Comparison of ENCODE assay signal across 8 mouse cellular contexts in the genomic region with DNA sequence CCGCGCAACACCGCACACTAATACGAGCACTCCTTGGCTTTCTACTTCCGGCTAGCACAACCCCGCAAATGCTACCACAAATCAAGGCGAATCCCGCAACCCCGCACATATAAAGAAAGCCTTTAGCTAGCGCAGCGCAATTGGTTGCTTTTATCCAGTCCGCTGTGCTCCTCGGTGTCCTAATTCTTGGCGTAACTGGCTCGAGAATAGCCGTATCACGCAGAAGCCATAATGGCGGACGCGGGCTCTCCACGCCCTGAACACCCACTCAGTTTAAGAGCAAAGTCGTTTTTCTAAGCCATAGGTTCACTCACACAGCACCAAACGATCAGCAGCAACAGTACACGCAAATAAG.
A peak's percentile ranks its signal among the peaks of the same experiment; 100 is the strongest.
DNase-seq lines count a peak whose midpoint lies in the region; ATAC-seq and TF ChIP-seq lines count a peak whose summit lies in the region.

No protein-coding gene starts in this region.

- no peak for ATAC-seq in heart, embryonic 13.5 days (ENCODE audit: extremely low read depth, insufficient number of reproducible peaks, low FRiP score, low TSS enrichment)
- ATAC-seq in embryonic facial prominence, embryonic 13.5 days (ENCODE audit: insufficient number of reproducible peaks, insufficient read depth, low FRiP score, low TSS enrichment, low read depth) = no peak
- ATAC-seq in hindbrain, postnatal 0 days = no peak
- peak; percentile 23; the same call in 1 of the 2 replicates for ATAC-seq in midbrain, embryonic 12.5 days (ENCODE audit: low FRiP score, low read depth)
- ATAC-seq in CD4-positive, CD25-positive, alpha-beta regulatory T cell, adult 4 months = no peak

- WGBS in heart, embryonic 13.5 days = 73% methylated on average over 24 of the region's 24 CpGs
- 60% methylated on average over 24 of the region's 24 CpGs for WGBS in embryonic facial prominence, embryonic 13.5 days
- WGBS in hindbrain, postnatal 0 days = 64% methylated on average over 24 of the region's 24 CpGs
- 72% methylated on average over 24 of the region's 24 CpGs for WGBS in midbrain, embryonic 12.5 days
- WGBS in cerebellum, adult 2 months = 94% methylated on average over 24 of the region's 24 CpGs

- peak overlapping the region; percentile 77 for H3K9ac ChIP-seq in heart, embryonic 13.5 days
- peak overlapping the region; percentile 65 for H3K9ac ChIP-seq in embryonic facial prominence, embryonic 13.5 days
- peak overlapping the region; percentile 54 for H3K9ac ChIP-seq in hindbrain, postnatal 0 days (replicated peaks; ENCODE audit: low read length)
- peak overlapping the region; percentile 44 for H3K9ac ChIP-seq in midbrain, embryonic 12.5 days (replicated peaks)

- H3K4me1 ChIP-seq in heart, embryonic 13.5 days = no peaks in the 10 kb centered on the region
- H3K4me1 ChIP-seq in embryonic facial prominence, embryonic 13.5 days = no peaks in the 10 kb centered on the region
- H3K4me1 ChIP-seq in hindbrain, postnatal 0 days (ENCODE audit: insufficient read depth, low read length) = no peaks in the 10 kb centered on the region
- no peaks in the 10 kb centered on the region for H3K4me1 ChIP-seq in midbrain, embryonic 12.5 days
- H3K4me1 ChIP-seq in cerebellum, adult 2 months (ENCODE audit: control insufficient read depth, insufficient read depth, low read length) = no peaks in the 10 kb centered on the region

- H3K4me2 ChIP-seq in heart, embryonic 13.5 days = peak overlapping the region; percentile 58
- H3K4me2 ChIP-seq in embryonic facial prominence, embryonic 13.5 days = no peak overlapping the region
- H3K4me2 ChIP-seq in hindbrain, postnatal 0 days (ENCODE audit: low read depth, low read length) = peak overlapping the region; percentile 50
- H3K4me2 ChIP-seq in midbrain, embryonic 12.5 days (replicated peaks) = 0 out of 2 replicates have a peak overlapping the region, but pooled peaks have one; percentile 40

- H3K36me3 ChIP-seq in heart, embryonic 13.5 days = no peaks in the 10 kb centered on the region
- H3K36me3 ChIP-seq in embryonic facial prominence, embryonic 13.5 days = no peaks in the 10 kb centered on the region
- H3K36me3 ChIP-seq in hindbrain, postnatal 0 days (ENCODE audit: insufficient read depth, low read length) = no peaks in the 10 kb centered on the region
- no peaks in the 10 kb centered on the region for H3K36me3 ChIP-seq in midbrain, embryonic 12.5 days

- peak overlapping the region; percentile 81 for H3K27ac ChIP-seq in heart, embryonic 13.5 days (replicated peaks)
- H3K27ac ChIP-seq in embryonic facial prominence, embryonic 13.5 days = peak overlapping the region; percentile 79
- H3K27ac ChIP-seq in hindbrain, postnatal 0 days = peak overlapping the region; percentile 74
- peak overlapping the region; percentile 76 for H3K27ac ChIP-seq in midbrain, embryonic 12.5 days (replicated peaks)
- H3K27ac ChIP-seq in cerebellum, adult 2 months (ENCODE audit: insufficient read depth, low read length) = no peak overlapping the region

- DNase-seq in heart, adult 8-10 months (ENCODE audit: low spot score) = no peak
- no peak for DNase-seq in hindbrain, postnatal 0 days (ENCODE audit: low spot score)
- DNase-seq in cerebellum, adult 2 months = no peak
- no peak for DNase-seq in thymus, postnatal 25 days

- no peaks in the 10 kb centered on the region for H3K9me3 ChIP-seq in heart, embryonic 13.5 days
- 0 out of 2 replicates have a peak, but pooled peaks cover 3% of the 10 kb centered on the region for H3K9me3 ChIP-seq in embryonic facial prominence, embryonic 13.5 days
- H3K9me3 ChIP-seq in hindbrain, postnatal 0 days (ENCODE audit: low read length) = no peaks in the 10 kb centered on the region
- H3K9me3 ChIP-seq in midbrain, embryonic 12.5 days = no peaks in the 10 kb centered on the region

- 0 out of 2 replicates have a peak, but pooled peaks cover 7% of the 10 kb centered on the region for H3K27me3 ChIP-seq in heart, embryonic 13.5 days (replicated peaks)
- H3K27me3 ChIP-seq in embryonic facial prominence, embryonic 13.5 days = no peaks in the 10 kb centered on the region
- H3K27me3 ChIP-seq in hindbrain, postnatal 0 days (ENCODE audit: insufficient read depth, low read length) = no peaks in the 10 kb centered on the region
- no peaks in the 10 kb centered on the region for H3K27me3 ChIP-seq in midbrain, embryonic 12.5 days
- no peaks in the 10 kb centered on the region for H3K27me3 ChIP-seq in cerebellum, adult 2 months (ENCODE audit: control insufficient read depth, insufficient read depth, low read length)

- no peak for TF ChIP-seq CTCF in hindbrain, postnatal 0 days (IDR thresholded peaks at IDR 0.05; ENCODE audit: low read depth)
- TF ChIP-seq CTCF in cerebellum, adult 2 months (IDR thresholded peaks at IDR 0.05; ENCODE audit: borderline replicate concordance, insufficient read depth, low read depth, low read length) = no peak

- no peak for TF ChIP-seq POLR2A in cerebellum, adult 2 months (IDR thresholded peaks at IDR 0.05; ENCODE audit: borderline replicate concordance, insufficient read depth, low read length)

- peak overlapping the region; percentile 55 for H3K4me3 ChIP-seq in heart, embryonic 13.5 days
- H3K4me3 ChIP-seq in embryonic facial prominence, embryonic 13.5 days = peak overlapping the region; percentile 45
- peak overlapping the region; percentile 40 for H3K4me3 ChIP-seq in hindbrain, postnatal 0 days (ENCODE audit: low read length)
- peak overlapping the region; percentile 43 for H3K4me3 ChIP-seq in midbrain, embryonic 12.5 days
- H3K4me3 ChIP-seq in cerebellum, adult 2 months (replicated peaks; ENCODE audit: insufficient read depth, low read depth, low read length) = no peak overlapping the region
